Mouse (Mus musculus) stomach, postnatal 0 days (tissue): ENCODE results near the gene Slc38a3. TPM values are rescaled to one million over a fixed set of nuclear protein-coding genes. Genes with fewer than 3 reads are reported as not detected.

Experiments used
- ATAC-seq: fragments of 200-750 bp; cut with Nextera tagmentation; 2 replicates; pipeline ENCODE4 v1.8.0; 2017; ENCODE audit not compliant: low FRiP score, low TSS enrichment
- DNase-seq: peaks from one replicate; pipeline ENCODE4 v3.0.0-alpha.2; 2016; ENCODE audit warnings: low spot score
- H3K27ac ChIP-seq: fragments of 300-500 bp; sonication (generic); replicated peaks from 2 replicates; pipeline ENCODE4 v1.5.1; 2014; ENCODE audit warnings: mild to moderate bottlenecking, control low read depth
- H3K27me3 ChIP-seq: fragments of 300-500 bp; sonication (generic); 2 replicates; pipeline ENCODE4 v1.6.1; 2014; ENCODE audit warnings: low read length; ENCODE audit not compliant: control insufficient read depth, insufficient read depth
- H3K36me3 ChIP-seq: fragments of 300-500 bp; sonication (generic); 2 replicates; pipeline ENCODE4 v1.6.1; 2014; ENCODE audit warnings: low read length, mixed read lengths; ENCODE audit not compliant: control insufficient read depth, insufficient read depth
- H3K4me1 ChIP-seq: fragments of 300-500 bp; sonication (generic); replicated peaks from 2 replicates; pipeline ENCODE4 v1.6.1; 2014; ENCODE audit warnings: antibody characterized with exemption; ENCODE audit not compliant: control insufficient read depth, insufficient read depth
- H3K4me2 ChIP-seq: fragments of 300-500 bp; sonication (generic); replicated peaks from 2 replicates; pipeline ENCODE4 v1.6.1; 2014; ENCODE audit warnings: low read depth, mild to moderate bottlenecking, control low read depth, moderate library complexity
- H3K4me3 ChIP-seq: fragments of 300-500 bp; sonication (generic); 2 replicates; pipeline ENCODE4 v1.5.1; 2014; ENCODE audit warnings: low read depth, low read length, control low read depth
- H3K9ac ChIP-seq: fragments of 300-500 bp; sonication (generic); 2 replicates; pipeline ENCODE4 v1.6.1; 2014; ENCODE audit warnings: mild to moderate bottlenecking, low read length, control low read depth, mixed read lengths
- H3K9me3 ChIP-seq: fragments of 300-500 bp; sonication (generic); 2 replicates; pipeline ENCODE4 v1.6.1; 2016; ENCODE audit warnings: low read length; ENCODE audit not compliant: control insufficient read depth
- CTCF ChIP-seq: IDR thresholded peaks from 2 replicates; pipeline ENCODE4 v1.5.1; 2016; ENCODE audit warnings: antibody characterized with exemption, low read depth, mild to moderate bottlenecking, moderate library complexity
- EP300 ChIP-seq: optimal IDR thresholded peaks from 2 replicates; pipeline ENCODE3; 2016; ENCODE audit warnings: antibody characterized with exemption
- WGBS: fragments of 180-500 bp; shearing (Covaris S2); extraction: QIAGEN DNeasy Blood & Tissue Kit; methylation state at CpG from one replicate; pipeline ENCODE4 v1.1.7; 2014; 5-methylcytosine and 5-hydroxymethylcytosine counted together
- polyA plus RNA-seq: library from polyadenylated mRNA; unstranded; fragments of >200 nt; fragmentation: Nextera tagmentation; extraction: Ambion mirVana; gene quantifications from 2 replicates; pipeline ENCODE4 v1.2.1, GENCODE M21; 2015

The Slc38a3 gene
- polyA plus RNA-seq, 1 experiment from 2014 or later: 0.95 TPM

- Histone ChIP-seq H3K9ac (peak overlapping the region; percentile 47; the same call in 1 of the 2 replicates), H3K4me3 (peak overlapping the region; percentile 35), H3K36me3 (no peaks in the 10 kb centered on the region), H3K4me2 (peak overlapping the region; percentile 78), H3K27me3 (no peaks in the 10 kb centered on the region; the same call in 1 of the 2 replicates), H3K27ac (no peak overlapping the region), H3K4me1 (peaks cover 5% of the 10 kb centered on the region), H3K9me3 (no peaks in the 10 kb centered on the region)
- ATAC-seq (0 out of 2 replicates have a peak, but pooled peaks have one; percentile 2), DNase-seq (peak; percentile 42)
- TF ChIP-seq EP300 (no peak), CTCF (no peak)
- 1% methylated on average over 30 of the region's 30 CpGs for WGBS
Measured at GRCm38 (mm10) chr9:107666751-107667205, 2.6 kb downstream of the Slc38a3 start.

DNA sequence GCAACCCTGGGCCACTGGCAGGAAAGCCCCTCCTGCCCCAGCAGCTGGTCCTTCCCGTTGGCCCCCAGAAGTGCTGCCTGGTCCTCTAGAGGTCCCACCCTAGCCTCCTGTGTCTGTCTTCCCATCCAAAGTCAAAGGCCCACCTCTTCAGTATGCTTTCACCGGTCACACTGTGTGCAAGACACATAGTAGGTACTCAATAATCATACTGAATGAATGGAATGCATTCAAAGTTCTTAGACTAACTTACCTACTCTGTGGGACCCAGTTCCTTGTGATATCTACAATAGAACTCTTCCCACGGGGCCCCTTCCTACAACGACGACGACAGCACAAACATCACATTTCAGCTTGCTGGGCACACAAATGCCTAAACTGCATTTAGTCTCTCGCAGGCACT is 4.0 kb downstream of the Slc38a3 start:
- H3K9me3 ChIP-seq: no peaks in the 10 kb centered on the region
- H3K27me3 ChIP-seq: no peaks in the 10 kb centered on the region; the same call in 1 of the 2 replicates
- TF ChIP-seq EP300: no peak
- no peak for TF ChIP-seq CTCF
- H3K36me3 ChIP-seq: no peaks in the 10 kb centered on the region
- WGBS: 71% methylated on average over 7 of the region's 7 CpGs
- DNase-seq (no peak), ATAC-seq (no peak)
- no peak overlapping the region for H3K9ac ChIP-seq
- no peak overlapping the region for H3K4me2 ChIP-seq
- no peak overlapping the region for H3K4me3 ChIP-seq
- no peak overlapping the region for H3K27ac ChIP-seq
- peaks cover 5% of the 10 kb centered on the region for H3K4me1 ChIP-seq

- Histone ChIP-seq H3K27me3 (no peaks in the 10 kb centered on the region; the same call in 1 of the 2 replicates), H3K4me3 (no peak overlapping the region), H3K4me1 (peaks cover 5% of the 10 kb centered on the region), H3K9ac (no peak overlapping the region), H3K4me2 (no peak overlapping the region), H3K27ac (no peak overlapping the region), H3K36me3 (no peaks in the 10 kb centered on the region), H3K9me3 (no peaks in the 10 kb centered on the region)
- TF ChIP-seq EP300 (no peak), CTCF (no peak)
- ATAC-seq: no peak
- WGBS: 66% methylated on average over 9 of the region's 9 CpGs
- no peak for DNase-seq
Measured at GRCm38 (mm10) chr9:107663525-107663924, 5.8 kb downstream of the Slc38a3 start.

- no peak overlapping the region for H3K4me3 ChIP-seq
- DNase-seq: no peak
- no peaks in the 10 kb centered on the region for H3K9me3 ChIP-seq
- no peaks in the 10 kb centered on the region for H3K27me3 ChIP-seq
- TF ChIP-seq CTCF: no peak
- no peak for TF ChIP-seq EP300
- H3K4me1 ChIP-seq: peaks cover 5% of the 10 kb centered on the region
- H3K27ac ChIP-seq: no peak overlapping the region
- H3K4me2 ChIP-seq: no peak overlapping the region
- no peaks in the 10 kb centered on the region for H3K36me3 ChIP-seq
- 67% methylated on average over 8 of the region's 8 CpGs for WGBS
- no peak for ATAC-seq
- H3K9ac ChIP-seq: no peak overlapping the region
Measured at GRCm38 (mm10) chr9:107662342-107662741, 7.0 kb downstream of the Slc38a3 start.

DNA sequence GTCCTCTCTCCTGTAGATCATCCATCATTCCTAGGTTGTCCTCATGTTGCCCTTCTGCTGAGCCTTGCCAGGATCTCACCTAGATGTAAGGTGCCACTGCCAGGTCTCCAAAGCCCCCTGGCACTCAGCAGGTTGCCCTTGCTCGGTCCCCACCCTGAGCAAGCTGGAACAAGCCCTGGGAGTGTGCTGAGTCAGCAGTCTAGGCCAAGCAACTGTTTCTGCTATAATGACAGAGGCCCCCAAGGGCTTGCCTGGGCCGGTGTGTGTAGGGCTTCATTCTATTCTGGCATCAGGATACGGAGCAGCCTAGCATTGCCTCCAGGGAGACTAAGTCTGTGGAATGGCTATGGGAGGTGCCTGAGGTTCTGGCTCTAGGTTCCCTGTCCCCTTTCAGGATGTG is 8.6 kb downstream of the Slc38a3 start:
- 51% methylated on average over 3 of the region's 3 CpGs for WGBS
- no peaks in the 10 kb centered on the region for H3K27me3 ChIP-seq
- DNase-seq (no peak), ATAC-seq (peak; percentile 11; the same call in 1 of the 2 replicates)
- H3K4me1 ChIP-seq: no peaks in the 10 kb centered on the region
- no peak overlapping the region for H3K4me3 ChIP-seq
- H3K27ac ChIP-seq: no peak overlapping the region
- H3K36me3 ChIP-seq: no peaks in the 10 kb centered on the region
- H3K4me2 ChIP-seq: no peak overlapping the region
- H3K9me3 ChIP-seq: no peaks in the 10 kb centered on the region
- TF ChIP-seq CTCF (no peak), EP300 (no peak)
- no peak overlapping the region for H3K9ac ChIP-seq

GRCm38 (mm10) chr9:107659961-107660360 is 9.4 kb downstream of the Slc38a3 start:
- Histone ChIP-seq H3K4me2 (no peak overlapping the region), H3K9me3 (no peaks in the 10 kb centered on the region), H3K4me3 (no peak overlapping the region), H3K36me3 (no peaks in the 10 kb centered on the region), H3K9ac (no peak overlapping the region), H3K27ac (no peak overlapping the region), H3K27me3 (no peaks in the 10 kb centered on the region), H3K4me1 (no peaks in the 10 kb centered on the region)
- no peak for TF ChIP-seq CTCF
- no peak for ATAC-seq
- DNase-seq: no peak
- WGBS: 89% methylated on average over 3 of the region's 3 CpGs
